Mouse (Mus musculus): ENCODE measurements around the gene Srgap2. TPM values are rescaled to one million over a fixed set of nuclear protein-coding genes. Genes with fewer than 3 reads are reported as not detected.
"Not testable (repeated sequence)": the region's sequence is repeated elsewhere in the genome, so short reads cannot be mapped to it uniquely, and the experiment has no call there.

The Srgap2 gene
- 24.5 and 25.3 TPM in 2 replicates for polyA plus RNA-seq (2015; fragmentation: Nextera tagmentation; extraction: Ambion mirVana)

DNA sequence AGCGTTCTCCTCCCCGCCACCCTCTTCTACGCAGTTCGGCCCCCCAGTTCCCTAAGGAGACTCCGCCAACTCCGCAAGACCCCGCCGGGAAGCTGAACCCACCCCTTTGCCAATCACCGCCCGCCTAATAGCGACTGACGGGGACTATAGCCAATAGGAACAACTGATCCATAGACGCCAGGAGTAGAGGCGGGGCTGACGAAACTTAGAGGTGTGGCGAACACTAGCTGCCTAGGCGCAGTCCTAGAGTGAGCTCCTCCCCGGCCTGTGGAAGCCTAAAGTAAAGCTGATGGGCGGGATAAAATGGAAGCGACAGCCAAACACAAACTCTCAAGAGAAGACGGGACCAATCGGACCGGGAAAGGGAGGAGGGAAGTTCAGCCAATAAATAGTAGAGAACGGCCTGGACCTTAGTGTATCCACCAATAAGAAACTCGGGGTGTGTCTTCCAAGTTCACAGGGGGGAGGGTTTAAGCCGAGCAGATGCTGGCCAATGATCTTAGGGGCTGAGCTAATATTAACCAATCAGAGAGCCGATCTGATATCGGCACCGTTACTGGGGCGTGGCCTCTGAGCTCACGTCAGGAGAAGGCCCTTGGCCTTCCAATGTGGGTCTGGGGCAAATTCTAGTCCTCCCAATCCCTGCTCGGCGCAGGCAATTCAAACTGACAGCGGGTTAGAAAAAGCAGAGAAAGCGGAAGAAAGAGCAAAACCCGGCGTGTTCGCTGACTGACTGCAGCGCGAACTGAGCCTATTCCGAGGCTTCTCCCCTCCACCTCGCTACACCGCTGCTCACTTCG is at the start of gene Srgap2, which contains the start of gene Fam72a:
TSS of gene Srgap2 (minus strand) at position 72 of the 800 bp plus-strand sequence.
TSS of gene Fam72a (plus strand) at position 623 of the 800 bp plus-strand sequence.
- ATAC-seq (replicated peaks): peak; percentile 98
- H3K36me3 ChIP-seq (replicated peaks): no peaks in the 10 kb centered on the region
- under 1% methylated on average over 44 of the region's 44 CpGs for WGBS
- peaks cover 29% of the 10 kb centered on the region for H3K4me1 ChIP-seq
- H3K4me2 ChIP-seq: peak within 1 kb of the TSS; percentile 90
- H3K9ac ChIP-seq: peak within 1 kb of the TSS; percentile 76
- H3K9me3 ChIP-seq: no peaks in the 10 kb centered on the region
- peak within 1 kb of the TSS; percentile 68 for H3K4me3 ChIP-seq
- no peaks in the 10 kb centered on the region for H3K27me3 ChIP-seq (replicated peaks)
- H3K27ac ChIP-seq: peak within 1 kb of the TSS; percentile 91

DNA sequence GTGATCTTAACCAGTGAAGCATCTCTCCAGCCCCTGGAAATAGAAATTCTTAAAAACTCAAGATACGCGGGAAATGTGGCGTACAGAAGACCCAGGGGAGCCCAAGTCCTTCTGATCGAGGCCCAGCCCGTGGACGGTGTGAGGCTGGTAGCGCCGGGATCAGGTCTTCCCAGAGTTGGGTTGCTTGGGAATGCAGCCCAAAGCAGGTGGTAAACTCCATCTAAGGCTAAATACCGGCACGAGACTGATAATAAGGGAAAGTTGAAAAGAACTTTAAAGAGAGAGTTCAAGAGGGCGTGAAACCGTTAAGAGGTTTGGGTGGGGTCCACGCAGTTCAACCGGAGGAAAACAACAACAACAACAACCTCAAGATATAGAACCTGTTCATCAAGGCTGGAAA is 46.6 kb upstream of the Srgap2 start:
- 95% methylated on average over 14 of the region's 14 CpGs for WGBS
- H3K9me3 ChIP-seq: no peaks in the 10 kb centered on the region
- H3K4me2 ChIP-seq: no peak overlapping the region
- no peak overlapping the region for H3K4me3 ChIP-seq
- H3K36me3 ChIP-seq (replicated peaks): no peaks in the 10 kb centered on the region
- no peak for ATAC-seq (replicated peaks)
- H3K4me1 ChIP-seq: no peaks in the 10 kb centered on the region
- H3K9ac ChIP-seq: no peak overlapping the region
- H3K27ac ChIP-seq: no peak overlapping the region
- H3K27me3 ChIP-seq (replicated peaks): no peaks in the 10 kb centered on the region

GRCm38 (mm10) chr1:131570391-131570790 is 43.2 kb upstream of the Srgap2 start:
- Histone ChIP-seq H3K27ac (no peak overlapping the region), H3K4me1 (no peaks in the 10 kb centered on the region), H3K36me3 (replicated peaks) (no peaks in the 10 kb centered on the region), H3K27me3 (replicated peaks) (no peaks in the 10 kb centered on the region), H3K4me2 (no peak overlapping the region), H3K9me3 (no peaks in the 10 kb centered on the region), H3K9ac (no peak overlapping the region), H3K4me3 (no peak overlapping the region)
- 93% methylated on average over 4 of the region's 4 CpGs for WGBS
- ATAC-seq (replicated peaks): no peak

- ATAC-seq (replicated peaks): no peak
- Histone ChIP-seq H3K27ac (no peak overlapping the region), H3K4me3 (no peak overlapping the region), H3K36me3 (replicated peaks) (no peaks in the 10 kb centered on the region), H3K4me1 (no peaks in the 10 kb centered on the region), H3K27me3 (replicated peaks) (no peaks in the 10 kb centered on the region), H3K4me2 (no peak overlapping the region), H3K9me3 (no peaks in the 10 kb centered on the region), H3K9ac (no peak overlapping the region)
- 80% methylated on average over 6 of the region's 6 CpGs for WGBS
Measured at GRCm38 (mm10) chr1:131569721-131570120, 42.6 kb upstream of the Srgap2 start.

DNA sequence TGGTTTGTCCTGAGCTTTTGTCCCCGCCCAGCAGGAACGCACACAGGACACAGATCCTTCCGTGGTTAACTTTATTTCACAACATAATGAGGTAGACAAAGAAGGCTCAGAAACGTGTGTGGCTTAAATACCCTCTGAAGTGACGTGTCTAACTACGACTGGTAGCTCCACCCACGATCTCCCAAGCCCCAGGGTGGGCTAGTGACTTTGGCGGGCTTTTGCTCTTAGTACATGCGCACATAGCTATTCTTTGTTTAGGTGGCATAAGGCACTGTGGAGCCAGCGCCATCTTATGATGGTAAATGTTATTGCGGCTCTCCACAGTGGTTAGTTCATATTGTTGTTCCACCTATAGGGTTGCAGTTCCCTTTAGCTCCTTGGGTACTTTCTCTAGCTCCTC is 38.9 kb upstream of the Srgap2 start:
- not testable (repeated sequence) for H3K27me3 ChIP-seq (replicated peaks); ATAC-seq (replicated peaks); H3K4me3 ChIP-seq; H3K4me1 ChIP-seq; H3K36me3 ChIP-seq (replicated peaks); H3K9me3 ChIP-seq; H3K4me2 ChIP-seq; H3K27ac ChIP-seq; H3K9ac ChIP-seq
- WGBS: 26% methylated on average over 11 of the region's 11 CpGs

GRCm38 (mm10) chr1:131562081-131562480 is 34.9 kb upstream of the Srgap2 start:
- no peaks in the 10 kb centered on the region for H3K9me3 ChIP-seq
- WGBS: 95% methylated on average over 2 of the region's 2 CpGs
- no peak overlapping the region for H3K9ac ChIP-seq
- ATAC-seq (replicated peaks): no peak
- H3K27ac ChIP-seq: no peak overlapping the region
- H3K4me2 ChIP-seq: no peak overlapping the region
- H3K27me3 ChIP-seq (replicated peaks): no peaks in the 10 kb centered on the region
- H3K36me3 ChIP-seq (replicated peaks): no peaks in the 10 kb centered on the region
- no peak overlapping the region for H3K4me3 ChIP-seq
- no peaks in the 10 kb centered on the region for H3K4me1 ChIP-seq

DNA sequence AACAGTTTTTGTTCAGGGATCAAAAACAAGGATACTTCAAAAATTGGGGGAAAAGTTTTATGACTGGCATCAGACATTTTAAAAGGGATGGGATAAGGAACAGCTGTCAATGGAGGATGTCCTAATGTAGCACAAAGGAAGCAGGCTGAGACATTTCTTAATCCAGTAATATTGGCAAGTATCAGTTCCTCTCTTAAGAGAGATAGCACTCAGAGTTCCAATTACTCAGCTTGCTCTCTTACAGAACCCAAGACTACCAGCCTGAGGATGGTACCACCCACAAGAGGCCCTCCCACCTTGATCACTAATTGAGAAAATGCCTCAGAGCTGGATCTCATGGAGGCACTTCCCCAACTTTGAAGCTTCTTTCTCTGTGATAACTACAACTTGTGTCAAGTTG is 33.3 kb upstream of the Srgap2 start:
- no peak for ATAC-seq (replicated peaks)
- Histone ChIP-seq H3K4me2 (no peak overlapping the region), H3K4me1 (no peaks in the 10 kb centered on the region), H3K9ac (no peak overlapping the region), H3K27ac (no peak overlapping the region), H3K4me3 (no peak overlapping the region), H3K36me3 (replicated peaks) (no peaks in the 10 kb centered on the region), H3K9me3 (no peaks in the 10 kb centered on the region), H3K27me3 (replicated peaks) (no peaks in the 10 kb centered on the region)

DNA sequence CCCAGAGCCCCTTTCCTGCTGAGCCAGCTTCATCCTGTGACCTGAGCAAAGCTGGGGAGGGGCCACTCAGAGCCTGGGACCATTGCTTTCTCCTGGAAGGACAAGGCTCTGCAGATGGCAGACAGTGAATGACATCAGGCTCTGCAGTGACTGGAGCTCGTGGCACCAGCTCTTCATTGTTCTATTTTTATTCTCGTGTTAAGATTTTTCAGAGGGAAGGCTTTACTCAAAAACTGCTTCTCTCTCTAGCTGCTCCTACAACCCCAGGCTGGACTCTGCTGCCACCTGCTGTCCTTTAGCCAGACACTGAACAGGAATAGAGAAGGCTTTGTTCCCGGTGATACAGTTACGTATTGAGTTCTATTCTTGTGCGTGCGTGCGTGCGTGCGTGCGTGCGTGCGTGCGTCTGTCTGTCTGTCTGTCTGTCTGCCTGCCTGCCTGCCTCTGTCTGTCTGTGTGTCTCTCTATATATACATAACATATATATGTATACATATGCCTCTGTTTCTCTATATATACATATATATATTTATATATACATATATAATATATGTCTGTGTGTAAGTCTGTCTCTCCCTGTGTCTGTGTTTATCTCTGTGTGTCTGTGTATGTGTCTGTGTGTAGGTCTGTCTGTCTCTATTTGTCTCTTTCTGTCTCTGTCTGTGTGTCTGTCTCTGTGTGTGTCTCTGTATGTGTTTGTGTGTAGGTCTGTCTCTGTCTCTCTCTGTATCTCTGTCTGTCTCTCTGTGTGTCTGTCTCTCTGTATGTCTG is 28.1 kb upstream of the Srgap2 start:
- Histone ChIP-seq H3K27me3 (replicated peaks) (no peaks in the 10 kb centered on the region), H3K4me2 (peak overlapping the region; percentile 42), H3K36me3 (replicated peaks) (no peaks in the 10 kb centered on the region), H3K9me3 (no peaks in the 10 kb centered on the region), H3K4me3 (peak overlapping the region; percentile 4; the same call in 1 of the 2 replicates), H3K4me1 (peaks cover 4% of the 10 kb centered on the region), H3K27ac (peak overlapping the region; percentile 78), H3K9ac (peak overlapping the region; percentile 35)
- ATAC-seq (replicated peaks): peak; percentile 98
- 6% methylated on average over 13 of the region's 13 CpGs for WGBS

- no peaks in the 10 kb centered on the region for H3K9me3 ChIP-seq
- ATAC-seq (replicated peaks): no peak
Measured at GRCm38 (mm10) chr1:131553428-131553827, 26.3 kb upstream of the Srgap2 start.

DNA sequence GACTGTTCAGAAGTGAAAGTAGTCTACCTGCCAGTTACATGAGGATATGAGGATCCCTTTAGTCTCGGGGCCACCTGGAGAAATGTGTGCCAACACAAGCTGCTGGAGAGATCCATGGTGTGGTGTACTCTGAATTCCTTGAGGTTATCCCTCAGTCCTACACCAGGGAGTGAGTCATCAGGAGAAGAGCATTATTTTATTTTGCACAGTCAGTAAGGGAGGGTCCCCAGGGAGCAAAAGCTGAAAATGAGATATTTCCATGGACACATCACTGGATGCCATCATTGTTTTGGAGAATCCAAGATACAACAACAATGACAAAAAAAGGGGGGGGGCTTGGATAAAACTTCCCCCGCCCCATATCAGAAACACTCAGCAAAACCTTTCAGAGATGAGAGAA is 24.8 kb upstream of the Srgap2 start:
- WGBS: 95% methylated on average over 2 of the region's 2 CpGs
- H3K27ac ChIP-seq: no peak overlapping the region
- no peak for ATAC-seq (replicated peaks)
- H3K4me3 ChIP-seq: no peak overlapping the region
- H3K4me2 ChIP-seq: no peak overlapping the region
- no peaks in the 10 kb centered on the region for H3K27me3 ChIP-seq (replicated peaks)
- H3K9me3 ChIP-seq: no peaks in the 10 kb centered on the region
- peaks cover 4% of the 10 kb centered on the region for H3K4me1 ChIP-seq
- H3K36me3 ChIP-seq (replicated peaks): no peaks in the 10 kb centered on the region
- no peak overlapping the region for H3K9ac ChIP-seq

More at GRCm38 (mm10) chr1:131553428-131553827, 26.3 kb upstream of the Srgap2 start:
- no peaks in the 10 kb centered on the region for H3K27me3 ChIP-seq (replicated peaks)
- no peak overlapping the region for H3K9ac ChIP-seq
- H3K4me2 ChIP-seq: no peak overlapping the region
- H3K4me1 ChIP-seq: peaks cover 4% of the 10 kb centered on the region
- H3K4me3 ChIP-seq: no peak overlapping the region
- no peak overlapping the region for H3K27ac ChIP-seq
- no peaks in the 10 kb centered on the region for H3K36me3 ChIP-seq (replicated peaks)

DNA sequence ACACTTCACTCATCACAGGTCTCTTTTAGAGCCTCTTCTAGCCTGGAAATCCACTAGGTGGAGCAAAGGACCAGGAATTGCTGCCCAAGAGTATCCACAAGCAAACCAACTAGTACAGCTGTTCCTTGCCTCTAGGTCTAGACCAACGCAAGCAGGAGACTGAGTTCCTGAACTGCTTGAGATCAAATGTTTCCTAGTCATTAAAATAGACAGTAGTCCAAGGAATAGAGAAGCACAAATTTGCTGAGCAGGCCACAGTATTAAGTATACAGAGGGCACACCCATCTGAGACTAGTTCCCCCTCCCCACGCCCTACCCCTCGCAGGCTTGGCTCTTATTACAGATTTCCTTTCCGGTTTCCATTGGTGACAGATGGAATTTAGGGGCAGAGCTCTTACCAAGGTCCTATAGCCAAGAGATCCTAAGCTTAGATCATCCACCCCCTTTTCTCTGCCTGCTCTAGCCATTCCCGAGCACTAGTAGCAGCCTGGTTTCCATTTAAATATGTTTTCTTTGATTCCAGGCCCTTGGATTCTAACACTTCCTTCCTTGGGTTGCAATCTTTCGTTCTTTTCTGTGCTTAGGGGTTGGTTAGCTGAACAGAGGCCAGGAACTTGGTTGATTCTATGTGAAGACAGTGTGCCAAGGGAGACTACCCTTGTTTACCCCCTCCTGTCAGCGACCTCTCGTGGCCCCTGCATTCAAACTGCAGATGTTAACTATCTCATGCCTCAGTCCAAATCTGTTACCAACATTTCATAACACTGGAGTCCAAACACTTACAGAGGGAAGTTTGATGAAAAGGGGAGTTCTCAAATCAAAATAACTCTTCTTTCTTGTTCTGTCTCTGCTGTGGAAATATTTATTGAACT is 21.6 kb upstream of the Srgap2 start:
- H3K27ac ChIP-seq: no peak overlapping the region
- ATAC-seq (replicated peaks): 0 out of 2 replicates have a peak, but pooled peaks have one; percentile 65
- H3K4me2 ChIP-seq: no peak overlapping the region
- no peaks in the 10 kb centered on the region for H3K4me1 ChIP-seq
- H3K9me3 ChIP-seq: no peaks in the 10 kb centered on the region
- H3K36me3 ChIP-seq (replicated peaks): no peaks in the 10 kb centered on the region
- H3K9ac ChIP-seq: no peak overlapping the region
- no peaks in the 10 kb centered on the region for H3K27me3 ChIP-seq (replicated peaks)
- H3K4me3 ChIP-seq: no peak overlapping the region
- WGBS: 29% methylated on average over 8 of the region's 8 CpGs
